Mouse (Mus musculus) gastrocnemius, postnatal 4 days (tissue): ENCODE data around the gene Tspan32. TPM values are rescaled to one million over a fixed set of nuclear protein-coding genes. Genes with fewer than 3 reads are reported as not detected.

ENCODE experiments used
- total RNA-seq, 2 experiments: library from RNA; stranded (reverse); gene quantifications; 2 replicates each; pipeline ENCODE4 v1.2.3; 2021

Gene Tspan32
- total RNA-seq, 2 experiments from 2014 or later = 0.88 to 0.96 TPM

Other genes starting within 250 kb of the Tspan32 start
- 1 to 10 TPM in 1 of 2 experiments, under 1 TPM in 1; 0.44 to 1.6 TPM for gene Th, start 73.9 kb upstream of the Tspan32 start, total RNA-seq
- under 1 TPM in 1 of 2 experiments, not detected in 1; 0.22 TPM for gene Ascl2, start 35.8 kb upstream of the Tspan32 start, total RNA-seq
- gene Cd81, start 47.7 kb downstream of the Tspan32 start, total RNA-seq = 100 to 1,000 TPM; 347 to 375 TPM
- gene Tssc4, start 64.2 kb downstream of the Tspan32 start, total RNA-seq = 10 to 100 TPM; 24.5 to 26.8 TPM
- 10 to 100 TPM in 1 of 2 experiments, 1 to 10 TPM in 1; 10.0 to 10.3 TPM for gene Trpm5, start 89.6 kb downstream of the Tspan32 start, total RNA-seq
- 1 to 10 TPM; 6.0 to 7.7 TPM for gene Kcnq1, start 101.3 kb downstream of the Tspan32 start, total RNA-seq